Mouse (Mus musculus) embryonic fibroblast, embryonic 13.5 days (primary cell): ENCODE data around the gene Ankzf1.

Source experiments
- CTCF ChIP-seq: IDR thresholded peaks from 2 replicates; pipeline ENCODE4 v1.5.1; 2011; ENCODE audit warnings: mild to moderate bottlenecking, control low read depth, low read length, moderate library complexity, borderline replicate concordance; ENCODE audit not compliant: insufficient read depth
- POLR2A ChIP-seq: IDR thresholded peaks from 2 replicates; pipeline ENCODE4 v1.6.1; 2011; ENCODE audit warnings: low read depth, mild to moderate bottlenecking, control low read depth, low read length, moderate library complexity

- TF ChIP-seq CTCF (no peak), POLR2A (no peak)
Measured at GRCm38 (mm10) chr1:75227653-75228052, 35.7 kb downstream of the Ankzf1 start.
